Mouse (Mus musculus): ENCODE data around the gene Tnfrsf26. TPM values are rescaled to one million over a fixed set of nuclear protein-coding genes. Genes with fewer than 3 reads are reported as not detected.
"Not testable (repeated sequence)": the region's sequence is repeated elsewhere in the genome, so short reads cannot be mapped to it uniquely, and the experiment has no call there.

Tnfrsf26 gene
- polyA plus RNA-seq (2012; ENCODE audit: insufficient read depth, insufficient read length, low replicate concordance, missing spikeins): not detected in 2 replicates

- H3K4me1 ChIP-seq (ENCODE audit: control insufficient read depth, insufficient read depth, low read length): no peaks in the 10 kb centered on the region
- WGBS: 100% methylated on average over 1 of the region's 1 CpGs
- H3K27ac ChIP-seq (ENCODE audit: insufficient read depth, low read depth, low read length): no peak within 1 kb of the TSS
- TF ChIP-seq CTCF (IDR thresholded peaks at IDR 0.05; ENCODE audit: insufficient read depth, low read depth, low read length) (no peak), POLR2A (IDR thresholded peaks at IDR 0.05; ENCODE audit: insufficient read depth, low read depth, low read length) (no peak)
- H3K4me3 ChIP-seq (ENCODE audit: insufficient read depth, low read depth, low read length): no peak within 1 kb of the TSS
These were observed at the start of gene Tnfrsf26 for GRCm38 (mm10) chr7:143628540-143628939. Gene Tnfrsf26, minus strand, starts transcription at chr7:143628722.

- no peak for TF ChIP-seq CTCF (IDR thresholded peaks at IDR 0.05; ENCODE audit: insufficient read depth, low read depth, low read length)
- no peak for TF ChIP-seq POLR2A (IDR thresholded peaks at IDR 0.05; ENCODE audit: insufficient read depth, low read depth, low read length)
- H3K4me1 ChIP-seq (ENCODE audit: control insufficient read depth, insufficient read depth, low read length): no peaks in the 10 kb centered on the region
- H3K27ac ChIP-seq (ENCODE audit: insufficient read depth, low read depth, low read length): no peak overlapping the region
- no peak overlapping the region for H3K4me3 ChIP-seq (ENCODE audit: insufficient read depth, low read depth, low read length)
These were observed 38.1 kb upstream of the Tnfrsf26 start for GRCm38 (mm10) chr7:143666427-143667311.

DNA sequence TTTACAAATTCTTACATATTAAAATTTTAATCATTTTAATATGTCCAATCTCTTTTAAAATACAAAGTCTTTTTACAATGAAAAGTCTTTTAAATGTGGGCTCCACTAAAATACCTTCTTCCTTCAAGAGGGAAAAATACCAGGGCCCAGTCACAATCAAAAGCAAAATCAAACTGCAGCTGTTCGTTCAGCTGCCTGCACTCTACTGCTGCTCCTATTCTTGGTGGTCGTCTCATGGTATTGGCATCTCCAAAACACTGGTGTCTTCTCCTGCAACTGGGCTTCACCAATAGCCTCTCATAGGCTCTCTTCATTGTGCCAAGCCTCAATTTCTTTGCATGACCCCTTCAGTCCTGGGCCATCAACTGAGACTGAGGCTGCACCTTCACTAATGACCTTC is 34.9 kb upstream of the Tnfrsf26 start:
- Histone ChIP-seq H3K27ac (ENCODE audit: insufficient read depth, low read depth, low read length) (no peak overlapping the region), H3K4me3 (ENCODE audit: insufficient read depth, low read depth, low read length) (no peak overlapping the region), H3K4me1 (ENCODE audit: control insufficient read depth, insufficient read depth, low read length) (no peaks in the 10 kb centered on the region)
- TF ChIP-seq POLR2A (IDR thresholded peaks at IDR 0.05; ENCODE audit: insufficient read depth, low read depth, low read length): no peak
- no peak for TF ChIP-seq CTCF (IDR thresholded peaks at IDR 0.05; ENCODE audit: insufficient read depth, low read depth, low read length)
- WGBS: 69% methylated on average over 2 of the region's 2 CpGs

- H3K27ac ChIP-seq (ENCODE audit: insufficient read depth, low read depth, low read length): no peak overlapping the region
- H3K4me1 ChIP-seq (ENCODE audit: control insufficient read depth, insufficient read depth, low read length): no peaks in the 10 kb centered on the region
- H3K4me3 ChIP-seq (ENCODE audit: insufficient read depth, low read depth, low read length): no peak overlapping the region
- no peak for TF ChIP-seq CTCF (IDR thresholded peaks at IDR 0.05; ENCODE audit: insufficient read depth, low read depth, low read length)
- no peak for TF ChIP-seq POLR2A (IDR thresholded peaks at IDR 0.05; ENCODE audit: insufficient read depth, low read depth, low read length)
These were observed 32.3 kb upstream of the Tnfrsf26 start for GRCm38 (mm10) chr7:143660797-143661196.

- H3K4me3 ChIP-seq (ENCODE audit: insufficient read depth, low read depth, low read length); H3K4me1 ChIP-seq (ENCODE audit: control insufficient read depth, insufficient read depth, low read length); H3K27ac ChIP-seq (ENCODE audit: insufficient read depth, low read depth, low read length): not testable (repeated sequence)
- WGBS: 39% methylated on average over 10 of the region's 10 CpGs
These were observed 21.3 kb upstream of the Tnfrsf26 start for GRCm38 (mm10) chr7:143649769-143650346.

DNA sequence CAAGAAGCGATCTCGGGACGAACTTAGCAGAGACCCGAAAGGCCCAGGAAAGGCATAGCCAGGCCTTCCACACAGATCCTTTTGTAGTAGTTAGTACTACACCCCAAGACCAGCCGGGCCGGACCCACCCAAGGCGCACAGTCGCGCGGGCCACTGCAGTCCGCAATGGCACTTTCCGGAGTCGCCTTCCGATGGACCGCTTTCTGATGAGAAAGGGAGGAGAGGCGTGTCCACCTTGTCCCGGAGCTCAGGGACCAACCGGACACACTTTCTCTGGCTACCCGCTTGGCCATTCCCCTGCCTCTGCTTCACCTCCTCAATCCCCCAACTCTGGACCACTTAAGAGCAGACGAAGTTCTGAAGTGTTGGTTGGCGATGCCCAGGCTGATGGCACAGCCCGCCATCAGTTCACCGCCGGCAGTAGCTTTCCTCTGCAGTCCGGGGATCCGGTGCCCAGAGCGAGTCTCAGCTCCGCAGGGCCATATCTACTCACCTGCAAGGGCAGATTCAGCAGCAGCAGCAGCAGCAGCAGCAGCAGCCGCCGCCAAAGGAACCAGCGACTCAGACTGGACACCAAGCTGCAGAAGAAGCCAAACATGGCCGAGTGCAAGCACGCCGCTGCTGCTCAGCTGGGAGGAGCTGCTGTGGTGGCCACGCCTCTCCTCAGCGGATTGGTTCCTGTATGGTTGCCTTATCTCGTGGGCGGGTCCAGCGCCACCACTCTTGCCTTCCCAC is 20.7 kb upstream of the Tnfrsf26 start, which contains the start of gene Tnfrsf22:
Tnfrsf22 (minus strand) TSS at position 628 of the 735 bp plus-strand sequence.
- Histone ChIP-seq H3K27ac (ENCODE audit: insufficient read depth, low read depth, low read length) (no peak within 1 kb of the TSS), H3K4me1 (ENCODE audit: control insufficient read depth, insufficient read depth, low read length) (peaks cover 5% of the 10 kb centered on the region; the same call in 1 of the 2 replicates), H3K4me3 (ENCODE audit: insufficient read depth, low read depth, low read length) (peak within 1 kb of the TSS; percentile 79)
- TF ChIP-seq CTCF (IDR thresholded peaks at IDR 0.05; ENCODE audit: insufficient read depth, low read depth, low read length) (no peak), POLR2A (IDR thresholded peaks at IDR 0.05; ENCODE audit: insufficient read depth, low read depth, low read length) (no peak)
- 3% methylated on average over 39 of the region's 39 CpGs for WGBS

- 97% methylated on average over 2 of the region's 2 CpGs for WGBS
- H3K4me3 ChIP-seq (ENCODE audit: insufficient read depth, low read depth, low read length); H3K4me1 ChIP-seq (ENCODE audit: control insufficient read depth, insufficient read depth, low read length); H3K27ac ChIP-seq (ENCODE audit: insufficient read depth, low read depth, low read length): not testable (repeated sequence)
These were observed 15.4 kb upstream of the Tnfrsf26 start for GRCm38 (mm10) chr7:143643949-143644348.

- 95% methylated on average over 1 of the region's 1 CpGs for WGBS
- TF ChIP-seq POLR2A (IDR thresholded peaks at IDR 0.05; ENCODE audit: insufficient read depth, low read depth, low read length): no peak
- TF ChIP-seq CTCF (IDR thresholded peaks at IDR 0.05; ENCODE audit: insufficient read depth, low read depth, low read length): no peak
- no peak overlapping the region for H3K27ac ChIP-seq (ENCODE audit: insufficient read depth, low read depth, low read length)
- H3K4me1 ChIP-seq (ENCODE audit: control insufficient read depth, insufficient read depth, low read length): no peaks in the 10 kb centered on the region
- no peak overlapping the region for H3K4me3 ChIP-seq (ENCODE audit: insufficient read depth, low read depth, low read length)
These were observed 8.2 kb upstream of the Tnfrsf26 start for GRCm38 (mm10) chr7:143636674-143637073.

DNA sequence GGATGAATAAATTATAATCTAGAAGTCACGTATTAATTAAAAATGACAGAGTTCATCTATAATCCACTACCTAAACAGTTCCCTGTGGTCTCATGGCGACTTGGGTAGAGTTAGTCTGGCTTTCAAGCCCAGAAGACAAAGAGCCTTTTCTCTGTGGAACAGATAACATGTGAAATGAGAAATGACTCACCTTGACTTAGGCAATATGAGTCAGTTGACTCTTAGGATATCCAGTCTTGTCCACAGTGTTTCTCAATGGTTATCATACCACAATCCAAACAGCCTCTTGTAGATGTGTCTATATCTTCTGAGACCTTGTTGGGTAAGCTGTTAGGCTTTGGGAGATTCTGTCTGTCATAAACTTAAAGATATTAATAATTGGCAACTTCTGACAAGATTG is 3.0 kb upstream of the Tnfrsf26 start:
- 71% methylated on average over 2 of the region's 2 CpGs for WGBS
- TF ChIP-seq POLR2A (IDR thresholded peaks at IDR 0.05; ENCODE audit: insufficient read depth, low read depth, low read length) (no peak), CTCF (IDR thresholded peaks at IDR 0.05; ENCODE audit: insufficient read depth, low read depth, low read length) (no peak)
- H3K27ac ChIP-seq (ENCODE audit: insufficient read depth, low read depth, low read length): no peak overlapping the region
- no peak overlapping the region for H3K4me3 ChIP-seq (ENCODE audit: insufficient read depth, low read depth, low read length)
- H3K4me1 ChIP-seq (ENCODE audit: control insufficient read depth, insufficient read depth, low read length): no peaks in the 10 kb centered on the region

Measured in olfactory bulb, adult 2 months (tissue).